Mouse (Mus musculus) neural tube, embryonic 12.5 days (tissue): ENCODE data around the gene Aadacl2. TPM values are rescaled to one million over a fixed set of nuclear protein-coding genes. Genes with fewer than 3 reads are reported as not detected.

Experiments used
- ATAC-seq: fragments of 200-750 bp; cut with Nextera tagmentation; 2 replicates; pipeline ENCODE4 v1.8.0; 2017; ENCODE audit warnings: low read depth, mild to moderate bottlenecking, moderate TSS enrichment, moderate library complexity; ENCODE audit not compliant: low FRiP score
- H3K27ac ChIP-seq: fragments of 300-500 bp; sonication (generic); 2 replicates; pipeline ENCODE4 v1.5.1; 2016
- H3K27me3 ChIP-seq: fragments of 300-500 bp; sonication (generic); replicated peaks from 2 replicates; pipeline ENCODE4 v1.6.1; 2016; ENCODE audit warnings: mild to moderate bottlenecking
- H3K36me3 ChIP-seq: fragments of 300-500 bp; sonication (generic); 2 replicates; pipeline ENCODE4 v1.6.1; 2016; ENCODE audit warnings: mild to moderate bottlenecking
- H3K4me1 ChIP-seq: fragments of 300-500 bp; sonication (generic); 2 replicates; pipeline ENCODE4 v1.6.1; 2016
- H3K4me2 ChIP-seq: fragments of 300-500 bp; sonication (generic); replicated peaks from 2 replicates; pipeline ENCODE4 v1.6.1; 2016; ENCODE audit warnings: mild to moderate bottlenecking
- H3K4me3 ChIP-seq: fragments of 300-500 bp; sonication (generic); 2 replicates; pipeline ENCODE4 v1.5.1; 2016
- H3K9ac ChIP-seq: fragments of 300-500 bp; sonication (generic); 2 replicates; pipeline ENCODE4 v1.6.1; 2016; ENCODE audit warnings: mild to moderate bottlenecking
- H3K9me3 ChIP-seq: fragments of 300-500 bp; sonication (generic); 2 replicates; pipeline ENCODE4 v1.6.1; 2016; ENCODE audit warnings: mild to moderate bottlenecking
- WGBS: fragments of 180-500 bp; shearing (Covaris S2); methylation state at CpG from one replicate; pipeline ENCODE4 v1.1.7; 2016; 5-methylcytosine and 5-hydroxymethylcytosine counted together
- polyA plus RNA-seq: library from polyadenylated mRNA; unstranded; fragments of >200 nt; fragmentation: Nextera tagmentation; extraction: Ambion mirVana; gene quantifications from 2 replicates; pipeline ENCODE4 v1.2.1, GENCODE M21; 2016

Aadacl2 gene
- polyA plus RNA-seq, result not detected in 2 replicates

GRCm38 (mm10) chr3:60006443-60006842 lies at the start of gene Aadacl2:
Gene Aadacl2, plus strand, starts transcription at chr3:60006743.
- no peaks in the 10 kb centered on the region for H3K27me3 ChIP-seq
- 63% methylated on average over 1 of the region's 1 CpGs for WGBS
- H3K27ac ChIP-seq, result no peak within 1 kb of the TSS
- ATAC-seq, result no peak
- no peaks in the 10 kb centered on the region for H3K36me3 ChIP-seq
- no peak within 1 kb of the TSS for H3K4me3 ChIP-seq
- H3K4me1 ChIP-seq, result no peaks in the 10 kb centered on the region
- H3K9me3 ChIP-seq, result no peaks in the 10 kb centered on the region
- no peak within 1 kb of the TSS for H3K9ac ChIP-seq
- no peak within 1 kb of the TSS for H3K4me2 ChIP-seq

- Histone ChIP-seq H3K4me2 (no peak overlapping the region), H3K9me3 (no peaks in the 10 kb centered on the region), H3K4me3 (no peak overlapping the region), H3K36me3 (no peaks in the 10 kb centered on the region), H3K27ac (no peak overlapping the region), H3K4me1 (no peaks in the 10 kb centered on the region), H3K27me3 (no peaks in the 10 kb centered on the region), H3K9ac (no peak overlapping the region)
- ATAC-seq, result no peak
- 86% methylated on average over 5 of the region's 5 CpGs for WGBS
Observed at GRCm38 (mm10) chr3:59970891-59971290, 35.7 kb upstream of the Aadacl2 start.

GRCm38 (mm10) chr3:59974591-59974990 lies 32.0 kb upstream of the Aadacl2 start:
- Histone ChIP-seq H3K36me3 (no peaks in the 10 kb centered on the region), H3K9me3 (no peaks in the 10 kb centered on the region), H3K27me3 (no peaks in the 10 kb centered on the region), H3K9ac (no peak overlapping the region), H3K4me1 (no peaks in the 10 kb centered on the region), H3K27ac (no peak overlapping the region), H3K4me3 (no peak overlapping the region), H3K4me2 (no peak overlapping the region)
- no peak for ATAC-seq

- H3K27me3 ChIP-seq, result no peaks in the 10 kb centered on the region
- no peaks in the 10 kb centered on the region for H3K4me1 ChIP-seq
- no peak for ATAC-seq
- H3K27ac ChIP-seq, result no peak overlapping the region
- no peak overlapping the region for H3K4me3 ChIP-seq
- H3K9ac ChIP-seq, result no peak overlapping the region
- H3K36me3 ChIP-seq, result no peaks in the 10 kb centered on the region
- H3K4me2 ChIP-seq, result no peak overlapping the region
- H3K9me3 ChIP-seq, result no peaks in the 10 kb centered on the region
Observed at GRCm38 (mm10) chr3:60003622-60004021, 2.9 kb upstream of the Aadacl2 start.

- Histone ChIP-seq H3K27ac (no peak within 1 kb of the TSS), H3K9ac (no peak within 1 kb of the TSS), H3K27me3 (no peaks in the 10 kb centered on the region), H3K4me1 (no peaks in the 10 kb centered on the region), H3K36me3 (no peaks in the 10 kb centered on the region), H3K4me2 (no peak within 1 kb of the TSS), H3K4me3 (no peak within 1 kb of the TSS), H3K9me3 (no peaks in the 10 kb centered on the region)
- WGBS, result 73% methylated on average over 1 of the region's 1 CpGs
- ATAC-seq, result no peak
Observed at GRCm38 (mm10) chr3:60025417-60025816, 18.9 kb downstream of the Aadacl2 start, which contains the start of gene Aadac. Gene Aadac, plus strand, starts transcription at chr3:60025717.

- no peak for ATAC-seq
- 92% methylated on average over 4 of the region's 4 CpGs for WGBS
- H3K9ac ChIP-seq, result no peak overlapping the region
- no peaks in the 10 kb centered on the region for H3K27me3 ChIP-seq
- no peaks in the 10 kb centered on the region for H3K9me3 ChIP-seq
- H3K4me2 ChIP-seq, result no peak overlapping the region
- H3K27ac ChIP-seq, result no peak overlapping the region
- no peak overlapping the region for H3K4me3 ChIP-seq
- no peaks in the 10 kb centered on the region for H3K36me3 ChIP-seq
- H3K4me1 ChIP-seq, result no peaks in the 10 kb centered on the region
Observed at GRCm38 (mm10) chr3:60031511-60031910, 25.0 kb downstream of the Aadacl2 start.

GRCm38 (mm10) chr3:60046221-60046913 lies 39.8 kb downstream of the Aadacl2 start:
- H3K4me2 ChIP-seq, result no peak overlapping the region
- H3K4me3 ChIP-seq, result no peak overlapping the region
- no peaks in the 10 kb centered on the region for H3K27me3 ChIP-seq
- no peaks in the 10 kb centered on the region for H3K9me3 ChIP-seq
- no peaks in the 10 kb centered on the region for H3K36me3 ChIP-seq
- no peak overlapping the region for H3K9ac ChIP-seq
- H3K27ac ChIP-seq, result no peak overlapping the region
- ATAC-seq, result no peak
- WGBS, result 78% methylated on average over 3 of the region's 3 CpGs
- H3K4me1 ChIP-seq, result no peaks in the 10 kb centered on the region

GRCm38 (mm10) chr3:60053231-60053927 lies 46.8 kb downstream of the Aadacl2 start:
- Histone ChIP-seq H3K4me3 (no peak overlapping the region), H3K27ac (no peak overlapping the region), H3K4me1 (no peaks in the 10 kb centered on the region), H3K4me2 (no peak overlapping the region), H3K9me3 (no peaks in the 10 kb centered on the region), H3K36me3 (no peaks in the 10 kb centered on the region), H3K9ac (no peak overlapping the region), H3K27me3 (no peaks in the 10 kb centered on the region)
- WGBS, result 85% methylated on average over 3 of the region's 3 CpGs
- no peak for ATAC-seq

- H3K27me3 ChIP-seq, result no peaks in the 10 kb centered on the region
- WGBS, result 92% methylated on average over 2 of the region's 2 CpGs
Observed at GRCm38 (mm10) chr3:60053931-60054330, 47.4 kb downstream of the Aadacl2 start.

GRCm38 (mm10) chr3:60056451-60056850 lies 49.9 kb downstream of the Aadacl2 start:
- Histone ChIP-seq H3K9ac (no peak overlapping the region), H3K4me2 (no peak overlapping the region), H3K4me1 (no peaks in the 10 kb centered on the region), H3K4me3 (no peak overlapping the region), H3K9me3 (no peaks in the 10 kb centered on the region), H3K27me3 (no peaks in the 10 kb centered on the region), H3K27ac (no peak overlapping the region), H3K36me3 (no peaks in the 10 kb centered on the region)
- ATAC-seq, result no peak
- WGBS, result 33% methylated on average over 3 of the region's 3 CpGs

More at GRCm38 (mm10) chr3:60053931-60054330, 47.4 kb downstream of the Aadacl2 start:
- Histone ChIP-seq H3K4me2 (no peak overlapping the region), H3K27ac (no peak overlapping the region), H3K36me3 (no peaks in the 10 kb centered on the region), H3K9me3 (no peaks in the 10 kb centered on the region), H3K4me1 (no peaks in the 10 kb centered on the region), H3K4me3 (no peak overlapping the region), H3K9ac (no peak overlapping the region)
- no peak for ATAC-seq

- Histone ChIP-seq H3K36me3 (no peaks in the 10 kb centered on the region), H3K4me2 (no peak overlapping the region), H3K4me3 (no peak overlapping the region), H3K9me3 (no peaks in the 10 kb centered on the region), H3K9ac (no peak overlapping the region), H3K27me3 (no peaks in the 10 kb centered on the region), H3K4me1 (no peaks in the 10 kb centered on the region), H3K27ac (no peak overlapping the region)
- 81% methylated on average over 2 of the region's 2 CpGs for WGBS
- no peak for ATAC-seq
Observed at GRCm38 (mm10) chr3:60057070-60057808, 50.7 kb downstream of the Aadacl2 start.

- no peak for ATAC-seq
- H3K36me3 ChIP-seq, result no peaks in the 10 kb centered on the region
Observed at GRCm38 (mm10) chr3:60057809-60058082, 51.2 kb downstream of the Aadacl2 start.

More at GRCm38 (mm10) chr3:60057809-60058082, 51.2 kb downstream of the Aadacl2 start:
- no peak overlapping the region for H3K9ac ChIP-seq
- H3K27me3 ChIP-seq, result no peaks in the 10 kb centered on the region
- no peak overlapping the region for H3K27ac ChIP-seq
- H3K9me3 ChIP-seq, result no peaks in the 10 kb centered on the region
- H3K4me1 ChIP-seq, result no peaks in the 10 kb centered on the region
- H3K4me3 ChIP-seq, result no peak overlapping the region
- no peak overlapping the region for H3K4me2 ChIP-seq
- WGBS, result 70% methylated on average over 1 of the region's 1 CpGs
